Mouse (Mus musculus): ENCODE data around the gene Zfp704. TPM values are rescaled to one million over a fixed set of nuclear protein-coding genes. Genes with fewer than 3 reads are reported as not detected.

Zfp704 gene
- polyA plus RNA-seq, 1 experiment from 2014 or later = 19.2 TPM

DNA sequence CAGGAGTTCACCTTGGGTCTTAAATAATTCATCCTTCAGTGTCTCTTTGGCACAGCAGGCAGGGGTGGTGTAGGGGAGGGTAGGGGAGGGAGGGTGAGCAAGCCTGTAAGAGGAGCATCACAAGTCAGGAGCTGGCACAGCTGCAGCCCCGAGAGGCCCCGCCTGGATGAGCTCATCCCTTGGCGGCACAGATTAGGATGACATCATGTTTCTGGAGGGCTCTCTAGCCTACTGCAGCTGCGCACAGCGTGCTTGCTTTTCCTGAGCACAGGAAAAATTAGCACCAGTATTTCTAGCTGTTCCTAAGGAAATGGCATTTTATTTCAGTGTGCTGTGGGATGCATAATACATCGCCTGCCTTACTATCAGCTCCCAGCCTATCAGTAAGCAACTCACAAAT, 109.2 kb downstream of the Zfp704 start:
- H3K9ac ChIP-seq (replicated peaks; ENCODE audit: low read depth, low read length) = 0 out of 2 replicates have a peak overlapping the region, but pooled peaks have one; percentile 32
- H3K27ac ChIP-seq (ENCODE audit: low read depth, low read length) = peak overlapping the region; percentile 80
- no peaks in the 10 kb centered on the region for H3K9me3 ChIP-seq (ENCODE audit: control insufficient read depth, low read length)
- peak overlapping the region; percentile 18; the same call in 1 of the 2 replicates for H3K4me2 ChIP-seq (ENCODE audit: low read depth, low read length)
- H3K4me1 ChIP-seq (ENCODE audit: control insufficient read depth, insufficient read depth, low read length) = peaks cover 21% of the 10 kb centered on the region
- peak; percentile 99 for ATAC-seq (ENCODE audit: low read depth)
- no peaks in the 10 kb centered on the region for H3K27me3 ChIP-seq (ENCODE audit: control insufficient read depth, insufficient read depth, low read length)
- no peak overlapping the region for H3K4me3 ChIP-seq (ENCODE audit: low read depth, low read length)
- no peaks in the 10 kb centered on the region for H3K36me3 ChIP-seq (ENCODE audit: control insufficient read depth, insufficient read depth, low read length)
- WGBS = 4% methylated on average over 6 of the region's 6 CpGs

DNA sequence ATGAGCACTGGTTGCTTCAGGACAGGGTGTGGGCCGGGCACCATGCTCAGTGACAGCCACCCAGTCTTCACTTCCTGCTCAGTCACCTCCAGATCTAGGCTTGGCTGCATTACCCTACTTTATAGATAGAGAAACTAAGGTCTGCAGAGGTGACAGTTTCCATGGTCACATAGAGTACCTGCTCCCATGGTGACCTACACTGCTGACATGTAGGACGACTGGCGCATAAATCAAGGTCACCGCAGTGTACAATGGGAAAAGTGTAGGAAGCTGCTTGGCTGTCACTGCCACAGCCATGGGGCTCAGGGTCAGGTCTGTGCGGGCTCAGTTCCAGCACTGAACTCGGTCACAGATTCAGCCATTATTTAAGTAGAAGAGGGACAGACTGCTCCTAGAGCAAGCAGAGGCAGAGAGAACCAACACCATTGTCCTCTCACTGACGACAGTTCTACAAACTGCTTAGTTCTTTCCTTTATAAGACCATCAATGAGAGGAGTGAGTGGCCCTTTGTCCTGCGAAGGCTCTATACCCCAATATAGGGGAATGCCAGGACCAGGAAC, 109.8 kb downstream of the Zfp704 start:
- H3K4me3 ChIP-seq (ENCODE audit: low read depth, low read length) = no peak overlapping the region
- no peaks in the 10 kb centered on the region for H3K27me3 ChIP-seq (ENCODE audit: control insufficient read depth, insufficient read depth, low read length)
- H3K9ac ChIP-seq (replicated peaks; ENCODE audit: low read depth, low read length) = no peak overlapping the region
- peak; percentile 68 for ATAC-seq (ENCODE audit: low read depth)
- peak overlapping the region; percentile 80 for H3K27ac ChIP-seq (ENCODE audit: low read depth, low read length)
- 27% methylated on average over 8 of the region's 8 CpGs for WGBS
- peaks cover 21% of the 10 kb centered on the region for H3K4me1 ChIP-seq (ENCODE audit: control insufficient read depth, insufficient read depth, low read length)
- H3K4me2 ChIP-seq (ENCODE audit: low read depth, low read length) = peak overlapping the region; percentile 11
- no peaks in the 10 kb centered on the region for H3K36me3 ChIP-seq (ENCODE audit: control insufficient read depth, insufficient read depth, low read length)
- no peaks in the 10 kb centered on the region for H3K9me3 ChIP-seq (ENCODE audit: control insufficient read depth, low read length)

DNA sequence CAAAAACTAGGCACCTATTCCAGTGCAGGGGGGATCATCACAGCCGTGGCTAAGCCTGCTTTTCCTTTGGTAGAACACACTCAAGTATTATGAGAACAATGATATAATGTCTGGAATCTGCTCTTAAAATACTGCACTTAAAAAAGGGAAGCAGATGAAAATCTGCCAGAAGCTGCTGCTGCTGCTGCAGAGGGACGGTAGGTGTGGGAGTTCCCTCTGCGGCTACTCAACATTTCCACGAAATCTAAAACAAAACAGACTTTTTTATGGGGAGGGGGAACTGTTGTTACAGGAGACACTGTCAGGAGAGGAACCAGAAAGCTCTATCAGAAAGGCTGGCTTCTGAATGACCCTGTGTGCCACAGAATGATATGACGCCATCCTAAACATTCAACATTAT, 110.4 kb downstream of the Zfp704 start:
- H3K9me3 ChIP-seq (ENCODE audit: control insufficient read depth, low read length) = no peaks in the 10 kb centered on the region

DNA sequence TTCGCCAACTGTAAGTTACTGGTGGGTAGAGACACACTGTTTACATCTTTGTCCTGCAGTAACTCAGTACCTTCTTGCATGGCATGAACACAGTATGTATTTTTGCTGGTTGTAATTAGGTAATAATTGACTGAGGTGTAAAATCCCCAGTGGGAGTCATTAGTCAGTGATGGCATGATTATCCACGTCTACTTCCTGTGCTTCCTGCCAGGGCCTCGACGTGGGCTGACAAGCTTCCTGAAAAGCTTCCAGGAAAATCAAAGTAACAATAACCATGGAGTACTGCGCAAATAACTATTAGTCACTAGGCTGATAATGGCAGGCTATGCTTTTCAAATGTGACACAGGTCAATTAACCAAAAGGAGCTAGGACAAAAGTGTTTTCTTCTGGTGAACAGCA, 112.6 kb downstream of the Zfp704 start:
- no peak overlapping the region for H3K27ac ChIP-seq (ENCODE audit: low read depth, low read length)
- WGBS = 27% methylated on average over 5 of the region's 5 CpGs

More for the DNA sequence above, 110.4 kb downstream of the Zfp704 start:
- no peak overlapping the region for H3K4me2 ChIP-seq (ENCODE audit: low read depth, low read length)
- H3K4me3 ChIP-seq (ENCODE audit: low read depth, low read length) = no peak overlapping the region
- no peak overlapping the region for H3K9ac ChIP-seq (replicated peaks; ENCODE audit: low read depth, low read length)
- peaks cover 21% of the 10 kb centered on the region for H3K4me1 ChIP-seq (ENCODE audit: control insufficient read depth, insufficient read depth, low read length)
- H3K27ac ChIP-seq (ENCODE audit: low read depth, low read length) = peak overlapping the region; percentile 80
- 44% methylated on average over 5 of the region's 5 CpGs for WGBS
- ATAC-seq (ENCODE audit: low read depth) = no peak
- H3K36me3 ChIP-seq (ENCODE audit: control insufficient read depth, insufficient read depth, low read length) = no peaks in the 10 kb centered on the region
- no peaks in the 10 kb centered on the region for H3K27me3 ChIP-seq (ENCODE audit: control insufficient read depth, insufficient read depth, low read length)

DNA sequence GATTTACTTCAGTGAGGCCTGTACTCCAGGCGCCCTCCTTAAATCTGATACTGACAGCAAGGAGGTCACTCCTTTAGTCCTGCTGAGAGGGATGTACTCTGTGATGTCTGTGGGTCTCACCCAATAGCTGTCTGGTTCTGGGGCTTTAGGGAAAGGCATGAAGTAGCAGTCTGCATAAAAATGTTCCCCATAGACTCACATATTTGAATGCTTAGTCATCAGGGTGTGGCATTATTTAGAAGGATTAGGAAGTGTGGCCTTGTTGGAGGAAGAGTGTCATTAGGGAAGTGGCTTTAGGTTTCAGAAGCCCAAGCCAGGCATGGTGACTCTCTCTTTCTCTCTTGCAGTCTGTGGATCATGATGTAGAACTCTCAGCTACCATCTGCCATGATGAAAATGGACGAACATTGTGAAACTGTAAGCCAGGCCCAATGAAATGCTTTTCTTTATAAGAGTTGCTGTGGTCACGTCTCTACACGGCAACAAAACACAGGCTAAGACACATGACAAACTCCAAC, 118.1 kb downstream of the Zfp704 start:
- ATAC-seq (ENCODE audit: low read depth) = no peak; the same call in 1 of the 2 replicates
- Histone ChIP-seq H3K36me3 (ENCODE audit: control insufficient read depth, insufficient read depth, low read length) (no peaks in the 10 kb centered on the region), H3K9ac (replicated peaks; ENCODE audit: low read depth, low read length) (no peak overlapping the region), H3K27ac (ENCODE audit: low read depth, low read length) (no peak overlapping the region), H3K4me1 (ENCODE audit: control insufficient read depth, insufficient read depth, low read length) (no peaks in the 10 kb centered on the region), H3K4me2 (ENCODE audit: low read depth, low read length) (no peak overlapping the region), H3K27me3 (ENCODE audit: control insufficient read depth, insufficient read depth, low read length) (no peaks in the 10 kb centered on the region), H3K9me3 (ENCODE audit: control insufficient read depth, low read length) (no peaks in the 10 kb centered on the region), H3K4me3 (ENCODE audit: low read depth, low read length) (no peak overlapping the region)
- 86% methylated on average over 4 of the region's 4 CpGs for WGBS

More for the DNA sequence above, 112.6 kb downstream of the Zfp704 start:
- Histone ChIP-seq H3K36me3 (ENCODE audit: control insufficient read depth, insufficient read depth, low read length) (no peaks in the 10 kb centered on the region), H3K9me3 (ENCODE audit: control insufficient read depth, low read length) (no peaks in the 10 kb centered on the region), H3K27me3 (ENCODE audit: control insufficient read depth, insufficient read depth, low read length) (no peaks in the 10 kb centered on the region), H3K4me3 (ENCODE audit: low read depth, low read length) (no peak overlapping the region), H3K4me1 (ENCODE audit: control insufficient read depth, insufficient read depth, low read length) (peaks cover 21% of the 10 kb centered on the region), H3K4me2 (ENCODE audit: low read depth, low read length) (no peak overlapping the region), H3K9ac (replicated peaks; ENCODE audit: low read depth, low read length) (no peak overlapping the region)
- ATAC-seq (ENCODE audit: low read depth) = no peak

DNA sequence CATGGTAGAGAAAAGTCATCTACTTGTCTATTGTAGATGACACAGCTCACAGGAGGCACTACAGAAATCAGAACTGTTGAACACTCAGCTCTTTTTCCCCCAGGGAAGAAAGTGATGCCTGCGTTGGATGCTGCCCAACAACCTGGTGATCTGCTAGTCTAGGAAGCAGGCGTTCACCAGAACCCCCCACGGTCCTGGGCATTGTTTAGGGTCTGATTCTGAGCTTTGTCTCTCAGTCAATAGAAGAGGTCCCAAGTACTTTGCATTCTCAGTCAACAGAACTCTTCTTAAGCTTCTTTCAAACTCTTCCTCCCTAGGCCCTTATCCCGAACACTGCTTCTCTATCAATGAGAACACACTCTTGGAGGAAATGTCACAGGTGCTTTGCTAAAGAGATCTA, 122.2 kb downstream of the Zfp704 start:
- Histone ChIP-seq H3K4me3 (ENCODE audit: low read depth, low read length) (no peak overlapping the region), H3K27ac (ENCODE audit: low read depth, low read length) (no peak overlapping the region), H3K9ac (replicated peaks; ENCODE audit: low read depth, low read length) (no peak overlapping the region), H3K36me3 (ENCODE audit: control insufficient read depth, insufficient read depth, low read length) (no peaks in the 10 kb centered on the region), H3K27me3 (ENCODE audit: control insufficient read depth, insufficient read depth, low read length) (no peaks in the 10 kb centered on the region), H3K9me3 (ENCODE audit: control insufficient read depth, low read length) (no peaks in the 10 kb centered on the region), H3K4me1 (ENCODE audit: control insufficient read depth, insufficient read depth, low read length) (no peaks in the 10 kb centered on the region), H3K4me2 (ENCODE audit: low read depth, low read length) (no peak overlapping the region)
- 78% methylated on average over 4 of the region's 4 CpGs for WGBS
- ATAC-seq (ENCODE audit: low read depth) = no peak

DNA sequence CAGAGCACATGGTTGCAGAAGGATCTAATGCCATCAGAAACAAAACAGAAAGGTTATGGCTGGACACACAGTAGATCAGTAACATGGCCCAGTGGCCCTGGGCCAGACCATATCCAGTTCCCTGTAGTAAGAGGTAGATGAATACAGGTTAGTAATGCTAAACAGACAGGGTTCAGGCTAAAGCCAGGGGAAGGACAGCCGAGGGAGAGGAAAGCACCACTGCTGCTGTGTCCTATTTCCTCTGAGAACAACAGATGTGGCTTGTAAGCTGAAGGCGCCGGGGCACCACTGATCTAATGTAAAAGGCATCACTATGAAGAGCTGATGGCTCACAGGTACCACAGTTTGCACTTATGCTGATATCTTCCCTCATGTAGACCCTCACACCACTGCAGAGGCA, 124.4 kb downstream of the Zfp704 start:
- H3K27ac ChIP-seq (ENCODE audit: low read depth, low read length) = no peak overlapping the region
- ATAC-seq (ENCODE audit: low read depth) = no peak
- H3K4me2 ChIP-seq (ENCODE audit: low read depth, low read length) = no peak overlapping the region
- no peaks in the 10 kb centered on the region; the same call in 1 of the 2 replicates for H3K4me1 ChIP-seq (ENCODE audit: control insufficient read depth, insufficient read depth, low read length)
- no peaks in the 10 kb centered on the region for H3K27me3 ChIP-seq (ENCODE audit: control insufficient read depth, insufficient read depth, low read length)
- H3K4me3 ChIP-seq (ENCODE audit: low read depth, low read length) = no peak overlapping the region
- H3K36me3 ChIP-seq (ENCODE audit: control insufficient read depth, insufficient read depth, low read length) = no peaks in the 10 kb centered on the region
- WGBS = 96% methylated on average over 3 of the region's 3 CpGs
- no peaks in the 10 kb centered on the region for H3K9me3 ChIP-seq (ENCODE audit: control insufficient read depth, low read length)
- no peak overlapping the region for H3K9ac ChIP-seq (replicated peaks; ENCODE audit: low read depth, low read length)

DNA sequence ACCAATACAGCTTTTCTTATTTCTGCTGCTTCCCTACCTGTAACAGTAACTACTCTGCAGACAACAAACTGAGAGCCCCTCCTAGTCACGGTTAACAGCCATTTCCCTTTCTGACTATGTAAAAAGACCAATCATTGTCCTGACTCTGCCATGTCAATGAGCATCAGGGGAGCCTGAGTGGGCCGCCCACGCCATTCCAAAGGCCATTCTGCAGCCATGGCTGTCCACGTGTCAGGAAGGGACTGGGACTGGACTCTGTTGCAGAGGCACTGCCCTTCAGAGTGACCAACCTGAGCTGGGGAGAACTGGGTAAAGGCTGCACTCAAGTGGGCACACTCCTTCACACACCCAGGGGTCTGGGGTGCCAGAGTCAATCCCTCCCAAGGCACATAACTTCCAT, 127.9 kb downstream of the Zfp704 start:
- no peaks in the 10 kb centered on the region for H3K9me3 ChIP-seq (ENCODE audit: control insufficient read depth, low read length)
- H3K4me3 ChIP-seq (ENCODE audit: low read depth, low read length) = no peak overlapping the region
- H3K36me3 ChIP-seq (ENCODE audit: control insufficient read depth, insufficient read depth, low read length) = no peaks in the 10 kb centered on the region
- H3K9ac ChIP-seq (replicated peaks; ENCODE audit: low read depth, low read length) = no peak overlapping the region
- no peaks in the 10 kb centered on the region; the same call in 1 of the 2 replicates for H3K4me1 ChIP-seq (ENCODE audit: control insufficient read depth, insufficient read depth, low read length)
- H3K27me3 ChIP-seq (ENCODE audit: control insufficient read depth, insufficient read depth, low read length) = no peaks in the 10 kb centered on the region
- no peak overlapping the region for H3K4me2 ChIP-seq (ENCODE audit: low read depth, low read length)
- 79% methylated on average over 4 of the region's 4 CpGs for WGBS
- no peak for ATAC-seq (ENCODE audit: low read depth)
- H3K27ac ChIP-seq (ENCODE audit: low read depth, low read length) = no peak overlapping the region

DNA sequence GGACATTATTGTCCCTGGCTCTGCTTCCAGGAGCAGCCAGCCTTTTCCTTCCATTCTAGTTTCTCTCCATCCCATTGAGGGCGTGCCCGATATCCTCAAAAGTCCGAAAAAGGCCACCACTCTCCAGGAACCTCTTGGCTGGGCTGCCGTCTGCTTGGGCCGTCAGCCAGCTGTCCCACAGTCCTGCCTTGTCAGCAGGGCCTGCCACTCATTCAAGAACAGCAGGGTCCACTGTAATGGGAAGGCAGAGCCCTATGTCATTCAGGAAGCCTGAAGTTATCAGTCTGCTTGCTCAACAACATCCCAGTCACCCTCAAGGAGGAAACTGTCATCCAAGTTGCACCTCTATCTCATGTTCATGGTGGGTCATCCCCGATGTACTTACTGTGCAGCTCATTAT, 128.5 kb downstream of the Zfp704 start:
- Histone ChIP-seq H3K27ac (ENCODE audit: low read depth, low read length) (no peak overlapping the region), H3K4me3 (ENCODE audit: low read depth, low read length) (no peak overlapping the region), H3K36me3 (ENCODE audit: control insufficient read depth, insufficient read depth, low read length) (no peaks in the 10 kb centered on the region), H3K27me3 (ENCODE audit: control insufficient read depth, insufficient read depth, low read length) (no peaks in the 10 kb centered on the region), H3K9ac (replicated peaks; ENCODE audit: low read depth, low read length) (no peak overlapping the region), H3K9me3 (ENCODE audit: control insufficient read depth, low read length) (no peaks in the 10 kb centered on the region), H3K4me2 (ENCODE audit: low read depth, low read length) (no peak overlapping the region), H3K4me1 (ENCODE audit: control insufficient read depth, insufficient read depth, low read length) (no peaks in the 10 kb centered on the region; the same call in 1 of the 2 replicates)
- WGBS = 76% methylated on average over 6 of the region's 6 CpGs
- no peak for ATAC-seq (ENCODE audit: low read depth)

Data from neural tube, embryonic 14.5 days (tissue).